Mouse (Mus musculus): ENCODE measurements around the gene Gm1123.

Gm1123 gene

GRCm38 (mm10) chr9:99035575-99035974 is at the start of gene Gm1123:
Gene Gm1123 (minus strand): TSS chr9:99035715.
- DNase-seq (ENCODE audit: low spot score in 2 of 2): no peak

GRCm38 (mm10) chr9:99081718-99082117 is 46.2 kb upstream of the Gm1123 start:
- no peak for DNase-seq (ENCODE audit: low spot score in 2 of 2)

- DNase-seq (ENCODE audit: low spot score in 2 of 2): no peak
Measured at GRCm38 (mm10) chr9:99081308-99081707, 45.8 kb upstream of the Gm1123 start.

GRCm38 (mm10) chr9:99080657-99081056 is 45.1 kb upstream of the Gm1123 start:
- DNase-seq (ENCODE audit: low spot score in 2 of 2): no peak

GRCm38 (mm10) chr9:99074462-99074861 is 38.9 kb upstream of the Gm1123 start:
- no peak for DNase-seq (ENCODE audit: low spot score in 2 of 2)

- DNase-seq (ENCODE audit: low spot score in 2 of 2): no peak
Measured at GRCm38 (mm10) chr9:99072538-99072937, 37.0 kb upstream of the Gm1123 start.

GRCm38 (mm10) chr9:99065311-99065710 is 29.8 kb upstream of the Gm1123 start:
- no peak for DNase-seq (ENCODE audit: low spot score in 2 of 2)

GRCm38 (mm10) chr9:99064216-99064615 is 28.7 kb upstream of the Gm1123 start:
- DNase-seq (ENCODE audit: low spot score in 2 of 2): no peak

- peak; percentile 67 to 88 for DNase-seq (ENCODE audit: low spot score in 2 of 2)
Measured at GRCm38 (mm10) chr9:99062544-99062943, 27.0 kb upstream of the Gm1123 start.

- no peak for DNase-seq (ENCODE audit: low spot score in 2 of 2)
Measured at GRCm38 (mm10) chr9:99057751-99058150, 22.2 kb upstream of the Gm1123 start.

GRCm38 (mm10) chr9:99049760-99050159 is 14.2 kb upstream of the Gm1123 start:
- no peak for DNase-seq (ENCODE audit: low spot score in 2 of 2)

- DNase-seq (ENCODE audit: low spot score in 2 of 2): no peak
Measured at GRCm38 (mm10) chr9:99048724-99049250, 13.3 kb upstream of the Gm1123 start.

GRCm38 (mm10) chr9:99044761-99045160 is 9.2 kb upstream of the Gm1123 start:
- no peak for DNase-seq (ENCODE audit: low spot score in 2 of 2)

- no peak for DNase-seq (ENCODE audit: low spot score in 2 of 2)
Measured at GRCm38 (mm10) chr9:99042641-99043040, 7.1 kb upstream of the Gm1123 start.

GRCm38 (mm10) chr9:99041994-99042393 is 6.5 kb upstream of the Gm1123 start:
- DNase-seq (ENCODE audit: low spot score in 2 of 2): no peak

- DNase-seq (ENCODE audit: low spot score in 2 of 2): no peak
Measured at GRCm38 (mm10) chr9:99034111-99034510, 1.4 kb downstream of the Gm1123 start.

- no peak for DNase-seq (ENCODE audit: low spot score in 2 of 2)
Measured at GRCm38 (mm10) chr9:99032031-99032430, 3.5 kb downstream of the Gm1123 start.

GRCm38 (mm10) chr9:99021751-99022150 is 13.8 kb downstream of the Gm1123 start:
- DNase-seq (ENCODE audit: low spot score in 2 of 2): no peak

- no peak for DNase-seq (ENCODE audit: low spot score in 2 of 2)
Measured at GRCm38 (mm10) chr9:99021166-99021565, 14.3 kb downstream of the Gm1123 start.

GRCm38 (mm10) chr9:99017679-99018078 is 17.8 kb downstream of the Gm1123 start:
- DNase-seq (ENCODE audit: low spot score in 2 of 2): no peak

- DNase-seq (ENCODE audit: low spot score in 2 of 2): no peak
Measured at GRCm38 (mm10) chr9:99016759-99017158, 18.8 kb downstream of the Gm1123 start.

GRCm38 (mm10) chr9:99016301-99016700 is 19.2 kb downstream of the Gm1123 start:
- no peak for DNase-seq (ENCODE audit: low spot score in 2 of 2)

- DNase-seq (ENCODE audit: low spot score in 2 of 2): no peak
Measured at GRCm38 (mm10) chr9:99009898-99010199, 25.7 kb downstream of the Gm1123 start.

GRCm38 (mm10) chr9:99009069-99009897 is 26.2 kb downstream of the Gm1123 start:
- no peak for DNase-seq (ENCODE audit: low spot score in 2 of 2)

Measured in spleen, postnatal 4 days (tissue).